Mouse (Mus musculus) hindbrain, embryonic 13.5 days (tissue): ENCODE results near the gene Tigd2. TPM values are rescaled to one million over a fixed set of nuclear protein-coding genes. Genes with fewer than 3 reads are reported as not detected.

Experiments
- polyA plus RNA-seq: library from polyadenylated mRNA; unstranded; fragments of >200 nt; fragmentation: Nextera tagmentation; extraction: Ambion mirVana; gene quantifications from 2 replicates; pipeline ENCODE4 v1.2.1, GENCODE M21; 2015

Gene Tigd2
- polyA plus RNA-seq, 1 experiment from 2014 or later: 11.1 TPM

Other genes with a start within 250 kb of the Tigd2 start
- 8.2 and 9.5 TPM in 2 replicates for gene Fam13a, start 184.3 kb upstream of the Tigd2 start, polyA plus RNA-seq
- 2.3 and 2.8 TPM in 2 replicates for gene Gprin3, start 217.4 kb downstream of the Tigd2 start, polyA plus RNA-seq